Mouse (Mus musculus) spleen, adult 2 months (tissue): ENCODE data around the gene Smco4.

ENCODE experiments used
- CTCF ChIP-seq: fragments of 200-500 bp; IDR thresholded peaks from 2 replicates; pipeline ENCODE4 v1.5.1; 2011; ENCODE audit warnings: mild to moderate bottlenecking, inconsistent platforms; ENCODE audit not compliant: insufficient read depth, insufficient read length, insufficient replicate concordance; ENCODE audit errors: extremely low read depth
- POLR2A ChIP-seq: fragments of 200-500 bp; IDR thresholded peaks from 2 replicates; pipeline ENCODE4 v1.6.1; 2011; ENCODE audit warnings: low read depth, low read length, inconsistent platforms

GRCm38 (mm10) chr9:15526539-15526938 is 33.3 kb downstream of the Smco4 start:
- TF ChIP-seq CTCF: no peak
- no peak for TF ChIP-seq POLR2A
